Mouse (Mus musculus) stomach, embryonic 16.5 days (tissue): Measurements from ENCODE around the gene Ppp1r1a. TPM values are rescaled to one million over a fixed set of nuclear protein-coding genes. Genes with fewer than 3 reads are reported as not detected.

ENCODE experiments used
- ATAC-seq: fragments of 200-750 bp; cut with Nextera tagmentation; 2 replicates; pipeline ENCODE4 v1.8.0; 2017; ENCODE audit warnings: moderate number of reproducible peaks, moderate TSS enrichment; ENCODE audit not compliant: insufficient read depth, low FRiP score
- H3K27ac ChIP-seq: fragments of 300-500 bp; sonication (generic); 2 replicates; pipeline ENCODE4 v1.5.1; 2014; ENCODE audit warnings: low read length
- H3K27me3 ChIP-seq: fragments of 300-500 bp; sonication (generic); 2 replicates; pipeline ENCODE4 v1.6.1; 2014; ENCODE audit warnings: low read length, control low read depth, mixed read lengths; ENCODE audit not compliant: control insufficient read depth, insufficient read depth
- H3K36me3 ChIP-seq: fragments of 300-500 bp; sonication (generic); 2 replicates; pipeline ENCODE4 v1.6.1; 2014; ENCODE audit warnings: low read length; ENCODE audit not compliant: control insufficient read depth, insufficient read depth
- H3K4me1 ChIP-seq: fragments of 300-500 bp; sonication (generic); 2 replicates; pipeline ENCODE4 v1.6.1; 2014; ENCODE audit warnings: low read length, control low read depth, mixed read lengths; ENCODE audit not compliant: control insufficient read depth, insufficient read depth
- H3K4me2 ChIP-seq: fragments of 300-500 bp; sonication (generic); 2 replicates; pipeline ENCODE4 v1.6.1; 2014; ENCODE audit warnings: low read depth, low read length, mixed read lengths
- H3K4me3 ChIP-seq: fragments of 300-500 bp; sonication (generic); replicated peaks from 2 replicates; pipeline ENCODE4 v1.5.1; 2014; ENCODE audit warnings: mild to moderate bottlenecking, low read length
- H3K9ac ChIP-seq: fragments of 300-500 bp; sonication (generic); 2 replicates; pipeline ENCODE4 v1.6.1; 2014; ENCODE audit warnings: low read length
- H3K9me3 ChIP-seq: fragments of 300-500 bp; sonication (generic); replicated peaks from 2 replicates; pipeline ENCODE4 v1.6.1; 2016; ENCODE audit warnings: low read length, control low read depth; ENCODE audit not compliant: control insufficient read depth
- WGBS: fragments of 180-500 bp; shearing (Covaris S2); extraction: QIAGEN DNeasy Blood & Tissue Kit; methylation state at CpG from one replicate; pipeline ENCODE4 v1.1.7; 2014; 5-methylcytosine and 5-hydroxymethylcytosine counted together
- polyA plus RNA-seq: library from polyadenylated mRNA; unstranded; fragments of >200 nt; fragmentation: Nextera tagmentation; extraction: Ambion mirVana; gene quantifications from 2 replicates; pipeline ENCODE4 v1.2.1, GENCODE M21; 2015

The Ppp1r1a gene
- polyA plus RNA-seq, 1 experiment from 2014 or later: 14.0 TPM

DNA sequence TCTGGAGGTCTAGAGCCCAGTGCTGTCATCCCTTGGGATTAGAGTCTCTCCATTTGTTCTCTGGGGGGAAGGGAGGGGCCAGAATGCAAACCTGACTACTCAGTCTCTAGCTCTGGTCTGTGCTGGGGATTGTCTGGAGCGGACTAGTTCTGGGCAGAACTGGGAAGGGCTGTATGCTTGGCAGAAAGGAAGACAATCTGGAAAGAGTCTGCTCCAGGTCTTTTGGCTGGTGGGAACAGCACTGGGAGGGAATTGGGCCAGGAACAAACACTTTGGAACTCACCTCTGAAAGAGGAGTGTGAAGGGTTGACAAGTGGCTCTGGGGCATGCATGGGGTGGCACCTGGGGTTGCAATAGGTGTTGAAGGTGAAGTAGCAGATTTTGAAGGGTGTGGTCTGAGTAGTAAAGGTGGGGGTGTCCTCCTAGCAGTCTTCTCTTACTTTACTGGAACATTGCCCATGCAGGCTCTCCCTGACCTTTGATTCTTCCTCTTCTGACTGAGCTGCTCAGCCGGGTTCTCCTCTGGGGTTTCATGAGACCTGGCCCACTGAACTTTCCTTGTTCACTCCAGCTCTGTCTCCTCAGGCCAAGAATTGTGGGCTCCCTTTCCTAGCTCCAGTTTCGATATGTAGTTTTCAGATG is 15.2 kb downstream of the Ppp1r1a start:
- 56% methylated on average over 3 of the region's 3 CpGs for WGBS
- H3K36me3 ChIP-seq: peaks cover 3% of the 10 kb centered on the region; the same call in 1 of the 2 replicates
- ATAC-seq: no peak
- H3K27me3 ChIP-seq: no peaks in the 10 kb centered on the region
- no peak overlapping the region for H3K27ac ChIP-seq
- H3K9me3 ChIP-seq: no peaks in the 10 kb centered on the region
- H3K4me1 ChIP-seq: peaks cover 10% of the 10 kb centered on the region; the same call in 1 of the 2 replicates
- no peak overlapping the region for H3K4me2 ChIP-seq
- H3K4me3 ChIP-seq: no peak overlapping the region
- no peak overlapping the region for H3K9ac ChIP-seq

DNA sequence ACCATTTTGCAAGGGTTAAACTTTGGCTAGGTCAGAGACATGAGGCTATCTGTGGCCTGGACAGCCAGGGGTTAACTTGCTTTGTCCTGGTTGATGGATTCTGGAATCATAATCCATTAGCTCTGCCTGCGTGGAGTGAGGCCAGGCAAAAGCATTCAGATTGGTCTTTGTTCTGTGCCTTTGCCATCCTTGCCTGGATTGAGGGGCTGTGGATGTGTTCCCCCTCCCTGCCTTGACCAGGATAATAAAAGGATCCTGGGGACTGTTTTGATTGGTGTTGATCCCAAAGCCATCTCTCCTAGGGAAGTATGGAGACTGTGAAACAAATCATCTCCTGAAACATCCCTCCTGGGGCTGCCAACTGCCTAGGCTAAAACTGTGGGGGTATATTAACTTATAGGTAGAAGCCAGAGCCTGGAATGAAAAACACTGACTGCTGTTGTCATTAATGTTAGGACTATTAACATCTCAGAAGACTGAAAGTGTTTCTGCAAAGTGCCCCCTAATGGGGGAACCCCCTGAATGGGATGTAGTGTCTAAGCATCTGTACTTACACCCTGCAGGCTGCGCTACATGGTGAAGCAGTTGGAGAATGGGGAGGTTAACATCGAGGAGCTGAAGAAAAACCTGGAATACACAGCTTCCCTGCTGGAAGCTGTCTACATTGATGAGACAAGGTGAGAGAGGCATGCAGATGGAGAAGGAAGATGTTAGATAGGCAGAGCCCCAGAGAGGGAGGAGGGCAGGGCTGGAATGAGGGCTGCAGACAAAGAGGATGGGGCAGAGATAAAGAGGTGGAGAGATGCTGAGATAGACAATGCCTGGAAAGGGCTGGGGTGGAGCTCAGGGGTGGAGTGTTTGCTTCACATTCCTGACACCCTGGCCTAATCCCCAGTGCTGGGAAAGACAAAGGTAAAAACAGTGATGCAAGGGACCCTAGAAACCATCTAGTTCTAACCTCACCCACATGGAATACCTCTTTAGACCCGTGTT is 18.1 kb downstream of the Ppp1r1a start:
- no peak for ATAC-seq
- WGBS: 34% methylated on average over 4 of the region's 4 CpGs
- no peak overlapping the region for H3K4me3 ChIP-seq
- H3K36me3 ChIP-seq: peaks cover 3% of the 10 kb centered on the region; the same call in 1 of the 2 replicates
- H3K9ac ChIP-seq: no peak overlapping the region
- H3K9me3 ChIP-seq: no peaks in the 10 kb centered on the region
- peaks cover 14% of the 10 kb centered on the region for H3K4me1 ChIP-seq
- H3K27ac ChIP-seq: no peak overlapping the region
- no peak overlapping the region for H3K4me2 ChIP-seq
- no peaks in the 10 kb centered on the region for H3K27me3 ChIP-seq

DNA sequence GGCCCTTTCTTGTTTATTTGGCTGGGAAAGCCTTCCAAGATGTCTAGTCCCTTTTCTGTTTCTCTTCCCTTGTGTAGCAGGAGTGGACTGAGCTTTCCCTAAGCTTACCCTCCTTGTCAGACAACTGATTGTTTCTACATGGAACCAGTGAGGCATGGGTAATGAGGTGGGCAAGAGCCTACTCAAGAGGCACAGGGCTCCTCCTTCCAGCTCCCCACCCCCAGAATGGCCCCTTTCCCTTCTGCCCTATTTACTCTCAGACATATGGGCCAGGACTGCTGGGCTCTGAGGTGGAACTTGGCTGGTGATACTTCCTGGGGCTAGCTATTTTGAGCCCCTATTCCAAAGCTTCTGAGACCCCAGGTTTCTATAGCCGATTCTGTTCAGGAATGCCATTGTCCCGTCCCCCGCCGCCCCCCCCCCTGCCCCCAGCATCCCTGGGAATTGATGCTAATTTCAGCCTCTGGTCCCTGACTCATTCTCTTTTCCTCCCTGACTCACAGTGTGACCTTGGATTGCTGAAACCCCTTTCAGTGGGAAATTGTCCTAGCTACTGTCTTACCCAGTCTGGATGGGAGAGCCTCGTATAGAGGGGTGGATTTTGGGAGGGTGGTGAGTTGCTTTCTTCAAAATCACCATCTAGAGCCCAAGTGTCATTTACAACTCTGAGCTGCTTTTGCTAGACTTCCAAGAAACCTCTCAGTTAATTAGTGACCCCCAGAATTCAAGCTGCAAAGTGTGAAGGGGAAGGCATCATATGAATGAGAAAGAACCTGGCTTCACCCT is 19.0 kb downstream of the Ppp1r1a start:
- no peak overlapping the region for H3K27ac ChIP-seq
- no peak for ATAC-seq
- no peak overlapping the region for H3K4me2 ChIP-seq
- peaks cover 3% of the 10 kb centered on the region; the same call in 1 of the 2 replicates for H3K36me3 ChIP-seq
- H3K27me3 ChIP-seq: no peaks in the 10 kb centered on the region
- 24% methylated on average over 5 of the region's 5 CpGs for WGBS
- H3K9me3 ChIP-seq: no peaks in the 10 kb centered on the region
- H3K9ac ChIP-seq: no peak overlapping the region
- no peak overlapping the region for H3K4me3 ChIP-seq
- peaks cover 18% of the 10 kb centered on the region for H3K4me1 ChIP-seq

DNA sequence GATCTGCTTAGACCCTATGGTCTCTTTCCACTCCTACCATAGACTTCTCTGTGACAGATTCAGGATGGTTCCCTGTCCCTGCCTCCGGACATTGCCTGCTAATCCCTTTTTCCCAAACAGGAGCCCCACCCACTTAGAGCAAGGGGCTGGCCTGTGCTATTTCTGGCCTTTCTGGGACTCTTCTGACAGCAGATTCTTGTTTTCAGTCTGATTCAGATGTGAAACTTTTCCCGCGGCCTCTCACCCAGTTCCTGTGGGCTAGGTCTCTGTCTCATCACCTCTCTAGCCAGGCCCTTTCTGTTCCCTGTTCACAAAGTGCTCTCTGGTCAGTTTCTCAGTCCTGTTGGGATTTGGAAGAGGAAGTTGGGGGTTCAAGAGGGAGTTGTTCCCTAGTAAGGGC is 22.9 kb downstream of the Ppp1r1a start:
- peak; percentile 37; the same call in 1 of the 2 replicates for ATAC-seq
- Histone ChIP-seq H3K4me1 (peaks cover 26% of the 10 kb centered on the region), H3K36me3 (no peaks in the 10 kb centered on the region), H3K27ac (peak overlapping the region; percentile 57; the same call in 1 of the 2 replicates), H3K9me3 (no peaks in the 10 kb centered on the region), H3K4me2 (peak overlapping the region; percentile 53; the same call in 1 of the 2 replicates), H3K9ac (0 out of 2 replicates have a peak overlapping the region, but pooled peaks have one; percentile 16), H3K4me3 (no peak overlapping the region), H3K27me3 (no peaks in the 10 kb centered on the region)
- 36% methylated on average over 3 of the region's 3 CpGs for WGBS

DNA sequence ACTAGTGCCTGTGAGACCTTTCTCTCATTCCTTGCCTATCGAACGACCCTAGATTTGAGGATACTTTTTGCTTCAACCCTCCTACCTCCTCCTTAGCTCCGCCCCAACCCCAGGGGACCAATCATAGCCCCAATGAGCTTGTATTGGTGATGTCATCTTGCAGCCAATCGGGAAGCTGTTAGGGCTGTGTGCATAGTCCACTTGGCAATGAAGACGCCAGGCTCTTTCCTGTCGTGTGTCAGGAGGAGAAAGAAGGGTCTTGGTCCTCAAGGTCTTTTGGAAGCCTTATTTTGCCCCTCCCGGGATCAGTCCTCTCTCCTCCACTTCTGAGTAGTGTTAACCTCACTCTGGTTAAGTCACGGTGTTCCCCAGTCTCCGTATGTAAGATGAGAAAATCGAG is 23.7 kb downstream of the Ppp1r1a start:
- peak overlapping the region; percentile 32 for H3K4me3 ChIP-seq
- H3K4me2 ChIP-seq: peak overlapping the region; percentile 53
- no peaks in the 10 kb centered on the region for H3K9me3 ChIP-seq
- H3K27me3 ChIP-seq: no peaks in the 10 kb centered on the region
- peak; percentile 94 for ATAC-seq
- H3K9ac ChIP-seq: peak overlapping the region; percentile 46
- H3K4me1 ChIP-seq: peaks cover 25% of the 10 kb centered on the region
- 3% methylated on average over 10 of the region's 10 CpGs for WGBS
- no peaks in the 10 kb centered on the region for H3K36me3 ChIP-seq
- peak overlapping the region; percentile 48; the same call in 1 of the 2 replicates for H3K27ac ChIP-seq

DNA sequence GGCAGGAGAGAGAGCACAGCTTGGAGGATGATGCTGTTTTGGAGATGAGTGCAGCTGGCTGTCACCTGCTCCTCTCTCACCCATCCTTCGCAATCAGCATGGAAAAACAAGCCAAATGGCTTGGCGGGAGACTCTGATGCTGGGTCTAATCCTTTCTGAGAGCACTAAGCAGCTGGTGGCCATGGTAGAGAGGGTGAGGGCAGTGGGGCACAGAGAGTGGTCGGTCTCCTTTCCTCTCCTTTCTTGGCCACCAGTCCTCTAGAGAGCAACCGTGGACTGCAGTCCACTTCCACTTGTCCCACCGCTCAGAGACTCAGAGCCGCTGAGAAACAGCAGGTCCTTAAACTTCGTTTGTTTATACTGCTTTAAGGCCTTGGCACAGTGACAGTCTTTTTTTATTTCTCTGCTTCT is 24.2 kb downstream of the Ppp1r1a start:
- Histone ChIP-seq H3K36me3 (no peaks in the 10 kb centered on the region), H3K4me1 (peaks cover 20% of the 10 kb centered on the region), H3K4me2 (peak overlapping the region; percentile 53), H3K4me3 (peak overlapping the region; percentile 32), H3K27ac (peak overlapping the region; percentile 60; the same call in 1 of the 2 replicates), H3K9me3 (no peaks in the 10 kb centered on the region), H3K27me3 (no peaks in the 10 kb centered on the region), H3K9ac (peak overlapping the region; percentile 50)
- ATAC-seq: peak; percentile 68
- 6% methylated on average over 7 of the region's 7 CpGs for WGBS

DNA sequence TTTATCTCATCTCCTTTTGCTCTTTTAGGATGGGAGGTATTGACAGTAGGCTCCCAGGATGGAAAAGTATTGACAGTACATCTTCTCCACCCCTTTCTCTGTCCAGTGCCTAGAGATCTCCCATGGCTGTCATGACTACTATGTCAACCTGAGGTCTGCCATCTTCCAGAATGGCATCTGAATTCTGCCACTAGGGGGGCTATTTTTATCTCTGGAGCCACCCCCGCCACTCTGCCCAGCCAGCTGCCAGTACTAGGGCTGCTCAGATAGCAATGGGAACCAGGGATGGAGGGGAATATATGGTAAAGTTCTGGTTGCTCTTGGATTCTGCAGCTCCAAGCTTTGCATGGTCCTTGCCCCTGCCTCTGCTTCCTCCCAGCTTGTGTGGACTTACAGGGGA is 26.2 kb downstream of the Ppp1r1a start:
- Histone ChIP-seq H3K9ac (no peak overlapping the region), H3K27me3 (no peaks in the 10 kb centered on the region), H3K27ac (no peak overlapping the region), H3K4me2 (no peak overlapping the region), H3K9me3 (no peaks in the 10 kb centered on the region), H3K4me3 (no peak overlapping the region), H3K36me3 (no peaks in the 10 kb centered on the region), H3K4me1 (peaks cover 16% of the 10 kb centered on the region)
- no peak for ATAC-seq
- WGBS: 45% methylated on average over 1 of the region's 1 CpGs

DNA sequence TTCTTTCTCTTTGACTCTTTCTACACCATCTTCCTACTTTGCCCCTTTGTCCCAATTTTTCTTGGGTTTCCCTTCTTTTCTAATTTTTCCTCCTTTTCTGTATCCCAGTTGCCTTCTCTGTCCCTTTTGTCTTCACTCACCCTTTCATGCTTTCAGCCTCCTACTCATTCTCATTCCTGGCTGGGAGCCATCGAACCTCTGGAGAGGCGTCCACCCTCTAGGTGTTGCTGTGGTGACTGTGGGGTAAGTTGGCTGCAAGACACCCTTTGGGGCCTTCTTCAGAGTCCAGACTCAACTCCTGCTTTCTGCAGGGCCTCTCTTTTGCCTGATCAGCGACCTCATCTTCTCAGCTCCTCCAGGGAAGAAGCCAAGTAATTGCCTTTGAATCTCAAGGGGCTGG is 28.5 kb downstream of the Ppp1r1a start:
- Histone ChIP-seq H3K4me1 (peaks cover 12% of the 10 kb centered on the region), H3K27ac (no peak overlapping the region), H3K36me3 (no peaks in the 10 kb centered on the region), H3K27me3 (no peaks in the 10 kb centered on the region; the same call in 1 of the 2 replicates), H3K4me2 (no peak overlapping the region), H3K9ac (no peak overlapping the region), H3K9me3 (no peaks in the 10 kb centered on the region), H3K4me3 (no peak overlapping the region)
- WGBS: 60% methylated on average over 3 of the region's 3 CpGs
- ATAC-seq: no peak
